Mouse (Mus musculus): ENCODE measurements around the gene Mturn. TPM values are rescaled to one million over a fixed set of nuclear protein-coding genes. Genes with fewer than 3 reads are reported as not detected.

Gene Mturn
- total RNA-seq (2021) = 10 to 100 TPM; 12.1 to 12.7 TPM

DNA sequence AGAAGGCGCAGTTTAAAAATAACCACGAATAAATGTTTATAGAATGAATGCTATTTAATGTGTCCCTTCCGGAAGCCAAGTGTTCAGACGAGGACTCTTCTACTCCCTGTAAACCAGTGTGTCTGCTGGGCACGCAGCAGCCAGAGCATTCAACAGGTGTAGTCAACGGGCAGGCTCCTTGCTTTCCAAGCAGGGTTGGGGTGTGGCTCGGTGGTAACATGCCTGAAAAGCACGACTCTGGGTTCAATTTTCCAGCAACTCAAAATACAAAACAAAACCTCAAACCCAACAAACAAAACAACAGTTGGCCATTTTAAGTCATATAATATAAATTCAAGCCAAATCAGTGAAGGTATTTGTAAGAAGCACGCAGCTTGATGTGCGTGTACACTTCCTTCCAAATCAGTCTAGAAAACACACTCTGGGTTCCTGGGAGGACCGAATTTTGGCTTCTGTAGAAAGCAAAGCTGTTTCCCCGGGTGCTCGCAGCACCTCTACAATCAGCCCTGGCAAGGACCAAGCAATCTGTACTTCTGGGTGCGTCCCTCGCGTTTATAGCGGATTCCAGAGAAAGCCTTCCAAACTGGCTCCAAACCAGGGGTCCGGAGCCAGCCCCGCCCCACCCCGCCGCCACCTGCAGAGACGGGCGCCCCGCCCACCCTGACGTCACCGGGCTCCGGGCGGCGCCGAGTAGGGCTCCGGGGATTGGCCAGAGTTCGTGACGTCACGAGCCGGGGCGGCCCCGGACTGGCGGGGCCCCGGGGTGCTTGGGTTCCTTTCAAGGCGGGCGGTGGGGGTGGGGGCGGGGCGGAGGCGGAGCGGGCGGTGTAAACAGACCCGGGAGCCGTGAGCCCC is at the start of gene Mturn:
Gene Mturn (plus strand): TSS at position 734 of the 855 bp plus-strand sequence.
- DNase-seq = peak; percentile 98 to 99
- intact Hi-C loops (cut with DNase I) = loop anchor here (2.0 kb wide), 1 partner anchor 86 kb away; the partner anchor contains the start of gene Plekha8

DNA sequence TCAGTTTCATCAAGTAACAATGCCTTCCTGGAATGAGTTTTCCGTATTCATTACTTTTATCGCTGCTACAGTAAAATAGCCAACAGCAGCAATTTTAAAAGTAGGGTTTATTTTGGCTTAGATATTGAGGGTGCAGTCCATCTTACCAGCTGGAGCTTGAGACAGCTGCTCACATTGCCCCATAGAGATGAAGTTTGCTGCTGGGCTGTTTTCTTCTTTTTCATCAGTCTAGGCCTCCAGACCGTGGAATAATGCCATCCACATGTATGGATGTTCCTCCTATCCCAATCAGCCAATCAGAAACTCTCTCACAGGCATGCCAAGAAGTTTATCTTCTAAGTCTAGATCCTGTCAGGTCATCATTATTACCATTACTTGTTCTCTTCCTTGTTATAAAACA is 41.5 kb upstream of the Mturn start:
- DNase-seq = no peak
- intact Hi-C loops (cut with DNase I) = no loop called here

DNA sequence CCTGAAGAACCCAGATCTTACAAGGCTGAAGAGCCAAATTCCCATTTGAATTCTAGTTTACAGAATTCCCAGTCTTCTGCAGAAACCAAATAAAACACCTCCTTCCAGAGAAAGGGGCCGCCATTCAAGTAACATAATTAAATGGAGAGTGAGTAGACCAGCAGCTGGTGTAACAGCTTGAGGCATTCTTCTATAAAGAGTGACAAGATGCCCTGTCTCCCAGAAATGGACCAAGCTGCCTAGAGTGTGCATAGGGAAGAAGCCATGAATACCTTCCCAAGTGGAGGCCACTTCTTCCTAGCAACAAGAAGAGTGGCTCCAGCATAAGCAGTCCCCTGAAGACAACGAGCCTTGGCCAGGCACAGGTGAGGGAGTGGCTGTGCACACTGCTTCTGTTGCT is 39.5 kb upstream of the Mturn start:
- no peak for DNase-seq
- intact Hi-C loops (cut with DNase I) = no loop called here

DNA sequence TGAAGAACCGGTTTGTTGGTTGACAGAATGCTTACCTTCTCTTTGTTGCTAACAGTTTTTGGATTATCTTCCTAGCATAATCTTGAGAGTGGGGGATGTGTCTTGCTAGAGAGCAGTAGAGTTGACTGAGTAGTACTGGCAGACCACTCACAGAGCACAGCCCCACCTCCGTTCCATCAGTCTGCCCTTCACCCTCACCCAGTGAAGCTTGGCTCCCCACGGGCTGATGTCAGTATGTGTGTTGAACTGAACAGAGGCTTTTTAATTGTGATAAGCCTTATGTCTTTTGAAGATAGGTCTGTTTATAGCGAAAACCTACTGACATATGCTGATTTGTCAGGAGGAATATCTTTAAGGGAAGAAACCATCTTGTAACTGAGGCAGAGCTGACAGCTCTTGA is 38.2 kb upstream of the Mturn start:
- no peak for DNase-seq
- intact Hi-C loops (cut with DNase I) = no loop called here

DNA sequence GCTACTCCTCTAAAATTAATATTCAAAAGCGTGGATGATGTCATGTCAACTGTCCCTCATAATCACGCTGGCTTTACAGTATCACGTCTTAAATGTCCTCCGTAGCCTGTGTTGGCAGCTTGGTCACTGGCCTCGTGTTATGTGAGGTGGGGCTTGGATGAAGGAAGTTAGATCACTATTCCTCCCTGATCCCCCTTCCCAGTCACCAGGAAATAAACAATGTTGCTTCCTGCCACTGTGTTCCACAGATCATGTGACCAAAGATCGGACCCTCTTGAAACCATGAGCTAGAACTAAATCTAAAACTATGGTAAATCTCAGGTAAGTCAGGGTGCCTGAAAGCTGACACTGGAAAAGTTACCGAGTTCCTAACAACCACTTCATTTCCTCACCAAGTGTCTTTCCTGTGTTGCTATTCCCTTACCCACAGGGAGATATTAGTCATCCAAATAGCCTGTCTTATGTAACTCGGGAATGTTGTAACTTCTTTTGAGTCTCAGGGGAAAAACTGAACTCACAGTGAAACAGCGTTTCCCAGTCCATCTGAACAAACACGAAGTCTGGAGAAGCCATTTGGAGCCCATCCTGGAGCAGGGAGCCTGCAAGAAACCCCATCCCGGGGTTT is 25.8 kb upstream of the Mturn start:
- intact Hi-C loops (cut with DNase I) = no loop called here
- DNase-seq = peak; percentile 36 to 45

DNA sequence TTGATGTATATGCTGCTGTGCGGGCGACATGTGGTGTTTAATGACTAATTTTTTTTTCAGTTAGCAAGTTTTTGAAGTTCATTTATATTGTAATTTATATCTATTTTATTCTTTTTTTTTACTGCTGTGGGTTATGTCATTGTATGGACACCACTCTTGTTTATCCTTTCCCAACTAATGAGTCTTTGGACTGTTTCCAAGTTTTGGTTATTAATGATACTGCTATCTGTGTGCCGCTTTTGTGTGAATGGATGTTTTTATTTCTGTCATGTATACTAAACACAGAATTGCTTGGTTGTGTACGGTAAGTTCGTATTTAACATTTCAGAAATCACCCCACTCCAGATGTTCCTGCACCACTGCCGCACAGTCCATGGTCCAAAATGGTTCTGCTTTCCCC is 23.6 kb upstream of the Mturn start:
- intact Hi-C loops (cut with DNase I) = no loop called here
- DNase-seq = no peak

DNA sequence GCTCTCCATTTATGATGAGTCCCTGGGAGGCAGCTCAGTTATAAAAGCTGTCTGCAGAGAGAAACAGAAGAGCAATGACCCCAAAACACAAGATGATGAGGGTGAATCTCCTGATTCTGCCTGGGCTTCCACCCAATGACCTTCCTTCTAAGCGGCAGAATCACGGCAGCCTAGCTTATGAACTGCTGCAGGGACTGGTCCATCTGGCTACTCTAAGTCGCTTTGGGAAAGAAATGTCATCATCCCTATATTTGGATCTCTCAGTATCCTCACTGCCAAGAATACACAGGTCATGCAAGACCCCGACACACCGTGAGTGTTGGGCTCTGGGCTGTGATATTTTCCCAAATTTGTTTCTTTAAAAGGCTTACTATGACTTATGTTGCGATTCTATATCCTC is 11.6 kb upstream of the Mturn start:
- intact Hi-C loops (cut with DNase I) = no loop called here
- no peak for DNase-seq

DNA sequence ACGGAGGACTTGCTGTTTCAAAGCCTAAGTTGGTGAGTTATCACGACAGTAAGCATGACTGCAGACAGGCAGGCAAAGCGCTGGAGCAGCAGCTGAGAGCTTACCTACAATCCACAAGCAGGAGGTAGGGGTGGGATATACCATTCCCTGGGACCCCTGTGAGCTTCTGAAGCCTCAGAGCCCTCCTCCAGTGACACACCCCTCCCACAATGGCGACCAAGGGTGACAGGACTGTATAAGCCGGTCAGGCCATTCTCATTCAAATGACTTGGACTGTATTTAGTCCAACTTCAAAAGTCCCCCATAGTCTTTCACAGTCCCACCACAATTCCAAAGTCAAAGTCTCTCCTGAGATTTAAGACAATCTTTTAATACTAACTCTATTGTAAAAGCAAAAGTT is 8.5 kb upstream of the Mturn start:
- no peak for DNase-seq
- intact Hi-C loops (cut with DNase I) = no loop called here

DNA sequence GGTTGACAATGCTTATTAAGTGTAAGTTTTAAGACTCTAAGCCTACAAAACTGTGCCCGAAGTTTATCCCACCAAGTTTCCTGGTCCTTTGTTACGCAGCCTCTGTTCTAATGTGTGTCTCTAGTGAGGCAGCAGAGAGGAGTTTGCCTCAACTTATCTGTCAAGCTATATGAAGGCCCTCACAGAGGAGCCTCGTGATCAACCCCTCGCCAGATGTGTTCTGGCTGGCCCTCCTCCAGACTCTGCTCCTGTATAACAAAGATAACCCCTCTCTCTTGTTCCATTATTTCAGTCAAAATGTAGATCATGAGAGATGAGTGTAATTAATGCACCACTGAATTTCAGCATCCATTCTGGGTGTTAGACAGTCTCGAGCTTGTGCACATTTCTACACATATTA is 1.7 kb upstream of the Mturn start:
- DNase-seq = no peak
- intact Hi-C loops (cut with DNase I) = loop anchor here (2.0 kb wide), 1 partner anchor 85 kb away; the partner anchor contains the start of gene Plekha8

DNA sequence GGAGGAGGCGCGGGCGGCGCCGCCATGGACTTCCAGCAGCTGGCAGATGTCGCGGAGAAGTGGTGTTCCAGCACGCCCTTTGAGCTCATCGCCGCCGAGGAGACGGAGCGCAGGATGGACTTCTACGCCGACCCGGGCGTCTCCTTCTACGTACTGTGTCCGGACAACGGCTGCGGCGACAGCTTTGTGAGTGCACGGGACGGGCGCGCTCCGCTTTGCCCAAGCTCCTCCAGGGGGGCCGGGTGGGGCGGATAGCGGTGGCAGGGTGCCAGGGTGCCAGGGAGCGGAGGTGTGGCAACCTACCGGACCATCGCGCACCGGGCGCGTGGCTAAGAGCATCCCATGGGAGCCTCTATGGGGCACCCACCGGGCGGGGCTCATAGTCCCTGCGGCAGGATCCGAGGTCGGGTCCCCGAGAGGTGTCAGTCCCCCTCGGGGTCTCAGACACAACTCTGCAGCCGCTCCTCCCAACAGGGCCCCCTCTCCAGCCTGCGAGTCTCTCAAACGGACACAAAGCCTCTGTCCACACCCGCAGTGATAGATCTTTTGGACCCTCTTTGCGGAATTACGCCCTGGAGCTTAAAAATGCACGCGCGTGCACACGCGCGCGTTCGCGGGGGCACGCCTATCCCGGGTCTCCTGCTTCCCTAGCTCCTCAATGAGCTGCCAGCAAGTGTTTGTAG is 463 bp downstream of the Mturn start:
- no peak for DNase-seq
- intact Hi-C loops (cut with DNase I) = loop anchor here (2.0 kb wide), 1 partner anchor 87 kb away; the partner anchor contains the start of gene Plekha8

DNA sequence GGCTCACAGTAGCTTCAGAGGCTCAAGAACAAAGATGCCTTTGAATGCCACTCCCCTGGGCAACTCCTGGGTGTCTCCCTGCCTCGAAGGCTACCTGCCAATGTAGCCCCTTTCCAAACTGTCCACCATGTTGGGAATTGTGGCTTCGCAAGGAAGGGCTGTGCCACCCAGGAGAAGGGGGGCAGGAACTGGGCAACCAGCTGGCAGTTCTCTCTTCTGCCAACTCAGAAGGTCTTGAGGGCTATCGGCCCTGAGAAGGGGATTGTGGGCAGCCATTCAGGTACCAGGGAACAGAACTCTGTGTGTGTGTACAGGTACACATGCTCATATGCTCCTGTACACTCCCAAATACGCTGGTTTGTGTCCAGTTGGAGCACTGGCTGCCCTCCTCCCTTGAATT is 2.7 kb downstream of the Mturn start:
- intact Hi-C loops (cut with DNase I) = no loop called here
- no peak for DNase-seq

DNA sequence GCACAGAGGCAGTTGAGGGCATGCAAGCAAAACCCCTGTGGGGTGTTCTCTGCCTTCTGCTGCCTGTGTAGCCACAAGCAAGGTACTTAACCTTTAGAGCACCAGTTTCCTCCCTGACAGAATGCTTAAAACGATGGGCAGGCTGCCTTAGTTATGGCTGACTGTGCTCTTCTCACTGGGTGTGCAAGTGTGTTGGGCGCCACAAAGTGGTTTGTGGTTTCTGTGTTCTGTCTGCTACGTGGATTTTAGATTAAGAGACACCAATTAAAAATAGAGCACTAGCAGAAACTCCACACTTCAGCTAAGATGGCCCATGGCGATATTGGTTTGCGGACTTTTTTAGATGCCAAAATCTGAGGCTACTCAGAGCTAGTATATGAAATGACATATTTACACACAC is 3.7 kb downstream of the Mturn start:
- no peak for DNase-seq
- intact Hi-C loops (cut with DNase I) = no loop called here

DNA sequence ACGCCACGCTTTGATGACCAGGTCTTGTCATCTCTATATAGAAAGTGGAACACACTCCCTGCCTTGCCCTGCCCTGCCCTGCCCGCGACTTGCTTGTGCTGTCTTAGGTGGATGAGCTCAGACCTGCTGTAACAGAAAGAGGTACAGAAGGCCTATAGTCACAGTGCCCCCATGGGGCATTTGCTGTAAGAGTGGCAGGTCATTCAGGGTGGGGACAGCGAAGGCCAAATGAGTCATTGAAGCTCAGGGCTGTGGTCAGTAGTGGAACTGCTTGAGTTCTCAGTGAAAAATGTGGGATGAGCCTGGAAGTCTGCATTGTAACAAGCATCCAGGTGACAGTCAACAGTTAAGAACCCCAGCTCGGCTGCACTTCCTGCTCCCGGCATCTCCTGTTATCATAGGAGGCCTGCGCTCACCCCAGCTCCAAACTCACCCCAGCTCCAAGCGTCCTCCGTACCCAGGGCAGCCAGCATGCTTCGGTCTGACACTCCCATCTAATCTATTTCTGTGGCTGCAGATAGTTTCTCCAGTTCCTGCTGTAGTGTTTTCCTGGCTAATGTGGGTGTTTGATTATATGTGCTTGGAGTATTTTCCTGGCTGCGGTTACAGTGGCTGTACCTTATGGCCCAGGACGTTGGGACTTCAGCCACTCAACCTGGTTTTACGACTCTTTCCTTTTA is 4.4 kb downstream of the Mturn start:
- intact Hi-C loops (cut with DNase I) = no loop called here
- no peak for DNase-seq

DNA sequence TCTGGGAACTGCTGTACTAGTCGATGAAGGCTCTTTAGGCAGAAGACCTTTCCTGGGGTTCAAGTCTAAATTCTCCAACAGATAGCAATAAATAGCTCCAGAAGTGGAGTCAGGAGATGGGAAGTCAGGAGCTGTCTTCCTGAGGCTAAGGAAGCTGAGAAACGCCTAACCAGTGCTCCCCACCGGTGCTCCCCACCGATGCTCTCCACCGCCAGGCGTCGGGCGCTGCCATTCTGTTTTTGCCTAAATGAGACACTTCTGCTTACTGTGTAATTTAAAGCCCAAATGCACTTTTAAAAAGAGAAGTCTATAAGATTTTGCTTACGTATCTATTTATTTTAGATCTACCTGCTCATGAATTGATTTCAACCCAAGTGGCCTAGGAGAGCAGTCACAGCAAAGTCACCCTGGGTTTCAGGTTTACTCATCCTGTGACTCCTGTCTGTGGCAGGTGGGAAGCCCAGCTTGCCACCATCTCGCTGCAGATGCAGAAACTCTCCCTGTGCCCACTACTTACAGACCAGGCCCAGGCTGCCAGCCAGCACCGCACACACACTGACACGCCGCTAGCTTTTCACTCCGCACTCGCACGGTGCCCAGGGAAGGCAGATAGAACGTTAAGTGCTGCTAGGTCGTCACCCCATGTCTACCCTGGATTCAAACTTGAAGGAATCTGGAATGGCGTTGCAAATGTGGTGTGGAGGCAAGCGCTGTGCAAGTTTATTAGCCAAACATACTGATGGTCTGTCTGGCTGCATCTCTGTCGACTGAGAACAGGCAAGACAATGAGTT is 5.7 kb downstream of the Mturn start:
- DNase-seq = no peak
- intact Hi-C loops (cut with DNase I) = no loop called here

DNA sequence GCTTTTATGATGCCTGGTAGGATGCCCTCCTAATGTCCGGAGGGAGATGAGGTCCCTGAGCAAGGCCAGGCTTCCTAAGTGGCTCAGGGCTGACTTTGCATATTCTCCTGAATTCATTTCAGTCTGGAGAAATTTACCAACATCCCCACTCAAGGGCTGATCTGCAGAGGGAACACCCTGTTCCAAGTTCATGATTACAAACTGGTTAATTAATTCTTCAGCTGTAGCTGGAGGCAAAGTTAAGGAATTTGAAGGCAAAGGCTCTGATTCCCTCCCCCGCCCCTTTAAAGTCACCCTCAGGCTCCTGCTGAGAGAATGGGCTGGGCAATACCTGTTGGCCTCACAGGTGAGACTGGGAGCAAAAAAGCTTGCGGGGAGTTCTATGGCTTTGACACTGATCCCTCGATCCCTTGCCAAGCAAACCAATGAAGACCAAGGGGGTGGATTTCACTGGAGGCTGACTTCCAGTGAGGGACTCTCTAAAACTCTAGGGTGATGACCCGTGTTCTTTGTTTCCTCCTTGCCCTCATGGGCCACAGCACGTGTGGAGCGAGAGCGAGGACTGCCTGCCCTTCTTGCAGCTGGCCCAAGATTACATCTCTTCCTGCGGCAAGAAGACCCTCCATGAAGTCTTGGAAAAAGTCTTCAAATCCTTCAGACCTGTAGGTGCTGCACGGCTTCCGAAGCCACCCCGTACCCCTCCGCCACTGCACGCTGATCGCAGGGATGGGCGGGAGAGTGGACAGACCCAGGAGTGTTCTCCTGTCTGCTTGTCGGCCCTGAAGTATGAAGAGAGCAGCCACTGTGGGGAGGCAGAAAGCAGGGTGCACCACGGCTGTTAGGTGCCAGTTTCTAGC is 7.3 kb downstream of the Mturn start:
- DNase-seq = no peak
- intact Hi-C loops (cut with DNase I) = no loop called here

DNA sequence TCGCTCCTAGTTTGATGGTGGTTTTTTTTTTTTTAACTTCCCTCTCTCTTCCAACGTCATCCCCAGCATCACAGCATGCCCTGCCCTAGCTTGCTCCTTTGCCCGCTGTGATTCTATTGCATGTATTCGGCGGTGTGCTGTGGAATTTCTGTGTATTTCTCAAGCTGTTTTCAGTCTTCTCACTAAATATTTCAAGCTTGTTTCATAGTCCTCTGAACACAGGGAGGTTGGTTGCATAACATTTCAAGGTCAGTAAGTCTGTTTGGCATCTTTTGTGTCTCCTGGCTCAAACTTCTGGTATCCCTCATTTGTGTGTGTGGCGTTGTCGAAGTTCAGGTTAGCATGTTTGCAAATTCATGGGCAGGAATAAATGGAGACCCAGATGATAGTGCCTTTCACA is 8.3 kb downstream of the Mturn start:
- intact Hi-C loops (cut with DNase I) = no loop called here
- no peak for DNase-seq

DNA sequence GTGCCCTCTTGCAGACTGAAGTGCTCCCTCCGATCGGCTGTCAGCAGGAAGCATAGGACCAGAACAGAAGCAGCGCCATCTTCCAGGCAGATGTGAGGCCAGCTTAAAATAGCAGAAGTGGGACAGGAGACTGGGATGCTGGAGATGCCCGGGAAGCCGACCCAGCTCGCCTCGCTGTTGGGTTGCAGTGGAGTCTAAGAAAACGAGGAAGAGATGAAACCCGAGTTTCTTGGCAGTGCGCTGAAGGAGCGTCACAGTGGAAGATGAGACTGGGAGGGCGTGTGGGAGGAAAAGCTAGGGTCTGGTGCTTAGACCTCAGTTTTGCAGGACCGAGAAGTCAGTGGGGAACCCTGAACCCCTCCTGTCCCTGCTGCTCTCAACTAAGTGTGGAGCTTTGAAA is 9.4 kb downstream of the Mturn start:
- intact Hi-C loops (cut with DNase I) = no loop called here
- no peak for DNase-seq

DNA sequence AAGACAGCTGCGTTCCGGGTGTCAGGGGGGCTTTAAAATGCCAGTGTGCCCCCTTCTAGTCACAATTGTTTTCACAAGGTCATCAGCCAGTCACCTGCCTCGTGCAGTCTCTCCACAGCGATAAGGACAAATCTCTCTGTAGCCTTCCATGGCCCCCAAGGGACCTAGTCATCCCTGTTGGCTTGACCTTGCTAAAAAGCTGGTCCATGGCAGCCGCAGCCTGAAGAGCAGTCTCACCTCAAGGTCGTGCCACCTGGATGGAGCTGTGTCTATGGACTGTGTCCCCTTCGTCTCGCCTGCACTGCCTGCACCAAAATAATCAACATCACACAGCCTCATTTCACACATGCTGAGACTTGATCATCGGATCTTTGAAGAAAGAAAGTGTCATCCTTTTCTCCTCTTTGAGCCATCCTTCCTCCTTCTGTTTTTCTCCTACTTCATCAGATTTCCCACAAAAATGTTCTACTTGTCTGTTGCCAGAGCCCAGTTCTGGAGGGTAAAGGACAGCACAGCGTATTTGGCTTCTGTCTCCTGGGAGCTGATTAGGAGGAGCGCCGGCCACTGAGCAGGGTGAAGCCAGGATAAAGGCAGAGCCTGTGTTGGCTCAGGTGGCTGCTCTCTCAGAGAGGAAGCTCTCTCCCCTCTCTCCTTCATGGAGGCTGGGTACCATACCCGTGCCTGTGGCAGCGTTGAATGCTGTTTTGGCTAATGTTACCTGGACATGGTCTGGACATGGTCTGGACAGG is 10.1 kb downstream of the Mturn start:
- no peak for DNase-seq
- intact Hi-C loops (cut with DNase I) = no loop called here

DNA sequence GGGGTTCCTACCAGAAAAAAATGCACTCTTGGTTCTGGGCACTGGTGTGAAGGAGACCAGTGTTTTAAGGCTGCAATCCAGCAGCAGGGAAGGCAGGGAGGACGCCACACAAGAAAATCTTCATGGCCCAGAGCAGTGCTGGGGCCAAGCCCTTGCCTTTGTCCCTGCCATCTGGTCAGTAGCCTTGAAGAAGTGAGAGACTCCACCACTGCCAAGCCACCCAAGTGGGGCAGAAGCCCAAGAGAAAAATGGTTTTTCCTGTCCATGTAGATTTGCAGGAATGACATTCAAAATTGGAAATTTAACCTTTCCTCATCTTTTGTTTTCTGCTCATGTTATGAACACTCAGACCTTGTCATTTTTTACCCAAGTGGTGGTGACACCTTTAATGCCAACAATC is 10.8 kb downstream of the Mturn start:
- no peak for DNase-seq
- intact Hi-C loops (cut with DNase I) = no loop called here
